Mouse (Mus musculus) thymus, postnatal 36 days (tissue): Measurements from ENCODE around the gene Pou2af1.

Experiments
- DNase-seq, 2 experiments: peaks; one replicate each; pipeline ENCODE4 v3.0.0; 2022; ENCODE audit warnings: mixed read lengths in 2 of 2

Pou2af1 gene

GRCm38 (mm10) chr9:51213023-51213728, at the start of gene Pou2af1:
Gene Pou2af1, plus strand, starts transcription at chr9:51213708.
- peak; percentile 65 to 81 for DNase-seq

GRCm38 (mm10) chr9:51163989-51164388, 49.5 kb upstream of the Pou2af1 start:
- no peak for DNase-seq

- DNase-seq = no peak
Measured at GRCm38 (mm10) chr9:51165312-51166180, 48.0 kb upstream of the Pou2af1 start, which contains the start of gene Gm32742. Gene Gm32742, minus strand, starts transcription at chr9:51165517.

- peak; percentile 56 to 74 for DNase-seq
Measured at GRCm38 (mm10) chr9:51167954-51168353, 45.6 kb upstream of the Pou2af1 start.

GRCm38 (mm10) chr9:51168698-51169097, 44.8 kb upstream of the Pou2af1 start:
- no peak for DNase-seq

- no peak for DNase-seq
Measured at GRCm38 (mm10) chr9:51169133-51169532, 44.4 kb upstream of the Pou2af1 start.

- no peak for DNase-seq
Measured at GRCm38 (mm10) chr9:51170298-51170697, 43.2 kb upstream of the Pou2af1 start.

GRCm38 (mm10) chr9:51174890-51175464, 38.5 kb upstream of the Pou2af1 start:
- no peak for DNase-seq

DNA sequence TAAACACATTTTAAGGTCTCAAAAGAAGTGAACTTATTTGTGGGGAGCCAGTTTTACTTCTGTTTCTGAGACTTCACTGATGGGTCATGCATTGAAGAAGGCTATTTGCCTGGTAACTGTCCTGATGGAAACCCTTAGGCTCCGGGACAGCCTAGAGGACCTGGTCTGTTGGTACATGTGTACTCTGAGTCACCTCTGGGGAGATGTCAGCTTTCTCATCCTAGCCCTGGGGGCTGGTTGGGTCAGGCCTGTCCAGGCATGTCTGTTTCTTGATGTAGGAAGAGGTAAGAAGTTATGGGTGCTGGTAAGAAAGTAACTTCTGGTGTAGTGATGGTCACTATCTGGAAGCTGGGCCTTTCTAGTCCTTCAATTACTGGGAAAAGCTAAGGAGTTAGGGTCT, 37.8 kb upstream of the Pou2af1 start:
- DNase-seq = no peak

GRCm38 (mm10) chr9:51178297-51178696, 35.2 kb upstream of the Pou2af1 start:
- peak; percentile 39 to 45 for DNase-seq

- no peak for DNase-seq
Measured at GRCm38 (mm10) chr9:51180621-51181020, 32.9 kb upstream of the Pou2af1 start.

GRCm38 (mm10) chr9:51182716-51183710, 30.5 kb upstream of the Pou2af1 start:
- DNase-seq = no peak

DNA sequence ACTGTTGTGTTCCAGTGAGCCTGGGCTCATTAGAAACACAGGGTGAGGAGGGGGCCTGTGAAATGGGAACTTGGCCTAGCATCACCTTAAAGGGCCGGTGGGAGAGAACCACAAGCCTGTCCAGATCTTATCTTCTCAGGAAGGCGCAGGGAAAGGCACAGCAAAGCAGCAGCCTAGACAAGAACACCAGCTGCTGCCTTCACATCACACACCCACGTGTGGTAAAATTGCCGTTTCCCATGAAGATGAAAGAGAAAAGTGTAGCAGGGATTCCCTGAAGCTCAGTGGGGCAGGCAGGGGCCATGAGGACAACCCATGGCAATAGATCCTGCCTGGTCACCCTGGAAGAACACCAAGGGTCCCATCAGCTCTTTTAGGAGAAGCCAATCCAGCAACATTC, 28.1 kb upstream of the Pou2af1 start:
- DNase-seq = peak; percentile 33 to 42

DNA sequence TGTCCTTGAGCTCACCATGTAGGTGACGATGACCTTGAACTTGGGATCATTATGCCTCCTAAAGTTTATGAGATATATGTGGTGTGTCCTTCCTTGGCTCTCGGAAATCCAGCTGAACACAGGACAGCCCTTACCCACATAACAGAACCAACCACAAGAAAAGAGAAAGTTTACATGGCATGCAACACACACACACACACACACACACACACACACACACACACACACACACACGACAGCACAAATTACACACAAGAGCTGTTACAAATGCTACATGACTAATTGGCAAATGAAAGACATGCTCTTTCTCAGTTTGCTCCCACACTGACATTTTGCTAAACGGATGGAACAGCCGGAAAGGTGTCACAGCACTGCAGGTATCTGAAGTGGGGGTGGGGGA, 27.6 kb upstream of the Pou2af1 start:
- DNase-seq = no peak

DNA sequence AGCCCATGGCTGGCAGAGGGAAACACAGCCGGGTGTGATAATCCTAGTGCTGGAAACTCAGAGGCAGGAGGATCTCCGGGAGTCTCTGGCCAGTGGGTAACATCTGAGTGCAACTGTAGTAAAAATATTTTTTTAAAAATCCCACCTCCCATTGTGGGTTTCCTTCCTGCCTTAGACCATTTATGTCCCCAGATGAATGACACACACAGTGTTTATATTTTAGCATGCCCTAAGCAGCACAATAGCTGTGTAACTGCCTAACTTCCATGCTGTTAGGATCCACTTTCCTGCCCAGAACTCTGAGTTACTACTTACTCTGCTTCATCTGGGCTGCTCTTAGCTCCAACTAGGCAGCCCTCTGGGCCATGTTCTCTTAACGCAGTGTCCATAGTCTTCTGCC, 22.9 kb upstream of the Pou2af1 start:
- no peak for DNase-seq

DNA sequence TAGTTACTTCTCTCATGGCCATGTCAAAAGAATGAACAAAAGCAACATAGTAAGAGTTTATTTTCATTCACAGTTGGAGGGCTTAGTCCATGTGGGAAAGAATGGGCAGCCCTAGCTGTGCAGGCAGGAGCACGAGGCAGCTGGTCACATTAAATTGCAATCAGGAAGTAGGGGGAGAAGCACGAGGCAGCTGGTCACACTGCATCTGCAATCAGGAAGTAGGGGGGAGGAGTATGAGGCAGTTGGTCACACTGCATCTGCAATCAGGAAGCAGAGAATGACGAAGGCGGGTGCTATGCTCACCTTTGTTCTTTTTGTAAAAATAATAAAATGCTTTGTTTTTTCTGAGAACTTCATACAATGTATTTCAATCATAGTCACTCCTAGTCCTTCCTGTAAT, 18.7 kb upstream of the Pou2af1 start:
- no peak for DNase-seq

GRCm38 (mm10) chr9:51208974-51209332, 4.6 kb upstream of the Pou2af1 start:
- no peak for DNase-seq

GRCm38 (mm10) chr9:51211191-51211590, 2.3 kb upstream of the Pou2af1 start:
- DNase-seq = no peak

GRCm38 (mm10) chr9:51213729-51214237, 275 bp downstream of the Pou2af1 start:
- DNase-seq = no peak

GRCm38 (mm10) chr9:51215311-51215710, 1.8 kb downstream of the Pou2af1 start:
- DNase-seq = no peak

DNA sequence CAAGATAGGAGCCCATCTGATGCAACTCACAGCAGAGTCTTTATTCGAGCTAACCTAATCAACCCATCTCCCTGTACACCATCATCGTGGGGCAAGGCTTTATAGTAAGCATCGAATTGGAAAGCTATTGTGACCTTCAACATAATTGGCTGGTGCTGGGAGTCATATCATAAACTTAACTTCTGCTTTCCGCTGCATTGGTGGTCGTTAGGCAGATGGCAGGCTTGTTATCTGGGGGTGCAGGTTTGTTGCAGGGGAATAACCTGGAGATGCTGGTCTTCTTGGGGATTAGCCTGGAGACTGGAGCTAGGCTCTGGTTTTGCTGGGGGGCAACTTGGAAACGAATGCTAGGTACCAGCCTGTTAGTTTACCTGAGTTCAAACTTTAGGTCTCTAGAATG, 2.4 kb downstream of the Pou2af1 start:
- DNase-seq = no peak

GRCm38 (mm10) chr9:51225636-51226166, 12.2 kb downstream of the Pou2af1 start:
- DNase-seq = no peak
